Mouse (Mus musculus) ES-E14 (cell line): ENCODE measurements around the gene Olfr1462. TPM values are rescaled to one million over a fixed set of nuclear protein-coding genes. Genes with fewer than 3 reads are reported as not detected.

Experiments
- DNase-seq: peaks from one replicate; pipeline ENCODE4 v3.0.0-alpha.2; 2013; ENCODE audit warnings: low read depth, low spot score
- H3K27ac ChIP-seq: 2 replicates; pipeline ENCODE4 v1.5.1; 2012; ENCODE audit warnings: low read depth, mild to moderate bottlenecking, low read length, moderate library complexity, mixed read lengths; ENCODE audit not compliant: poor library complexity, insufficient read depth, severe bottlenecking
- H3K36me3 ChIP-seq: 2 replicates; pipeline ENCODE4 v1.6.1; 2012; ENCODE audit warnings: mild to moderate bottlenecking, low read length, moderate library complexity, mixed read lengths; ENCODE audit not compliant: control insufficient read depth, poor library complexity, insufficient read depth, severe bottlenecking
- H3K4me1 ChIP-seq, 2 experiments: fragments of 150-350 bp in 1 of 2; sonication (generic) in 1 of 2; 2 replicates each; pipeline ENCODE4 v1.6.1; 2012; ENCODE audit warnings: low read length in 2 of 2, mild to moderate bottlenecking in 1 of 2, mixed read lengths in 1 of 2; ENCODE audit not compliant: control insufficient read depth in 2 of 2, insufficient read depth in 2 of 2, poor library complexity in 1 of 2
- H3K4me3 ChIP-seq, 2 experiments: fragments of 150-350 bp in 1 of 2; sonication (generic) in 1 of 2; 2 replicates each; pipeline ENCODE4 v1.5.1; 2012; ENCODE audit warnings: low read length in 2 of 2, low read depth in 1 of 2, mild to moderate bottlenecking in 1 of 2, mixed read lengths in 1 of 2; ENCODE audit not compliant: insufficient read depth in 1 of 2, poor library complexity in 1 of 2, severe bottlenecking in 1 of 2
- H3K9ac ChIP-seq: 2 replicates; pipeline ENCODE4 v1.6.1; 2012; ENCODE audit warnings: low read depth, mild to moderate bottlenecking, low read length, mixed read lengths; ENCODE audit not compliant: poor library complexity, insufficient read depth, severe bottlenecking
- H3K9me3 ChIP-seq: fragments of 150-350 bp; sonication (generic); 2 replicates; pipeline ENCODE4 v1.6.1; 2012; ENCODE audit warnings: low read depth, mild to moderate bottlenecking, low read length; ENCODE audit not compliant: control insufficient read depth, insufficient read depth
- CHD2 ChIP-seq: IDR thresholded peaks from 2 replicates; pipeline ENCODE4 v1.6.1; 2014; ENCODE audit warnings: mild to moderate bottlenecking, low read depth, low read length, inconsistent platforms
- HCFC1 ChIP-seq: IDR thresholded peaks from 2 replicates; pipeline ENCODE4 v1.6.1; 2012; ENCODE audit warnings: low read length, inconsistent platforms, borderline replicate concordance; ENCODE audit not compliant: insufficient read depth
- MAFK ChIP-seq: IDR thresholded peaks from 2 replicates; pipeline ENCODE4 v1.6.1; 2014; ENCODE audit warnings: mild to moderate bottlenecking, low read depth, low read length, inconsistent platforms; ENCODE audit not compliant: insufficient read depth
- ZC3H11A ChIP-seq: IDR thresholded peaks from 2 replicates; pipeline ENCODE4 v1.6.1; 2012; ENCODE audit warnings: low read depth, mild to moderate bottlenecking, inconsistent platforms, low read length, borderline replicate concordance
- ZNF384 ChIP-seq: IDR thresholded peaks from 2 replicates; pipeline ENCODE4 v1.6.1; 2012; ENCODE audit warnings: low read depth, low read length, inconsistent platforms
- in situ Hi-C, 2 experiments: fragments of 600-800 bp; cut with MboI; formaldehyde crosslinking; loops; one replicate each; pipeline ENCODE4 v1.15.1; 2025; ENCODE audit warnings: low sequenced_read_pairs in 2 of 2, inconsistent platforms in 1 of 2; ENCODE audit not compliant: unreplicated experiment in 2 of 2
- total RNA-seq: library from RNA; depleted of rRNA; stranded (reverse); fragments of 300-350 nt; gene quantifications from 2 replicates; pipeline ENCODE4 v1.2.3, GENCODE M21; 2012; rRNA removed

Olfr1462 gene
- total RNA-seq = not detected in 2 replicates

DNA sequence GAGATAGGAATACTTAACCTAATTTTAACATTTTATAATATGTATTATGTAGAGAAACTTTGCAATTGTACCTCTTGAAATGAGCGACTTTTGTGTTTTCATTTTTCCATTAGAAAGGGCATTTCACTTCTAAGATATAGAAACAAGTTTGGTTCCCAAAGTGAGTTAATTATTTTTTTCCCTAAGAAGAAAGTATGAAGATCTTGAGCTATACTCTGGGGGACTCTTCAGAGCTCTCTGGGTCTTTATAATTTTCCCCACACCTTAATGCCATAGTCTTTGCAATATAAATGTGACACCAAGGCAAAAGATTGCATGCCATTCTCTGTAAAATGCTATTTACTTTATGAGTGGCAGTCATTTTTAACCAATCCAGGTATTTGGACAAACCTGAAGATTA, at the start of gene Olfr1462:
Gene Olfr1462 (plus strand): TSS at position 301 of the 400 bp plus-strand sequence.
- in situ Hi-C loops = no loop called here
- no peak within 1 kb of the TSS for H3K4me3 ChIP-seq
- no peaks in the 10 kb centered on the region for H3K36me3 ChIP-seq
- no peaks in the 10 kb centered on the region for H3K4me1 ChIP-seq
- H3K9me3 ChIP-seq = no peaks in the 10 kb centered on the region
- DNase-seq = no peak
- H3K9ac ChIP-seq = no peak within 1 kb of the TSS
- TF ChIP-seq MAFK (no peak), ZC3H11A (no peak), CHD2 (no peak), ZNF384 (no peak), HCFC1 (no peak)
- H3K27ac ChIP-seq = no peak within 1 kb of the TSS

DNA sequence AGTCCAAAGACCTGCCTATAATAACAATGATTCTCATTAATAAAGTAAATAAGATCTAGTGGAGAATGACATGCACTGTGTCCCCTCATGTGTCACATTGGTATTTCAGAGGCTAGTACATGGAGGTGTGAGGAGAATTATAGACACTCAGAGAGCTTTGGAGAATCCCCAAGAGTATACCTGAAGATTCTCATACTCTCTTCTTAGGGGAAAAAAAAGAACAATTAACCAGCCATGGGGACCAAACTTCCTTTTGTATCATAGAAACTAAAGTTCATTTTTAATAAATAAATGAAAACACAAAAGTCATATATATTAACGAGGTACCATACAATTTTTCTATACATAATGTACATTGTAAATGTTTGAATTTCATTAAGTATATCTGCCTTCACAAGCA, 36.1 kb upstream of the Olfr1462 start, which contains the start of gene Olfr1459:
Gene Olfr1459 (minus strand): TSS at position 101 of the 400 bp plus-strand sequence.
- H3K9ac ChIP-seq = no peak within 1 kb of the TSS
- no peaks in the 10 kb centered on the region for H3K4me1 ChIP-seq
- H3K36me3 ChIP-seq = no peaks in the 10 kb centered on the region
- DNase-seq = no peak
- H3K9me3 ChIP-seq = no peaks in the 10 kb centered on the region
- H3K4me3 ChIP-seq = no peak within 1 kb of the TSS
- in situ Hi-C loops = no loop called here
- no peak within 1 kb of the TSS for H3K27ac ChIP-seq
- TF ChIP-seq CHD2 = no peak
- TF ChIP-seq MAFK = no peak
- no peak for TF ChIP-seq ZNF384
- no peak for TF ChIP-seq HCFC1
- TF ChIP-seq ZC3H11A = no peak

DNA sequence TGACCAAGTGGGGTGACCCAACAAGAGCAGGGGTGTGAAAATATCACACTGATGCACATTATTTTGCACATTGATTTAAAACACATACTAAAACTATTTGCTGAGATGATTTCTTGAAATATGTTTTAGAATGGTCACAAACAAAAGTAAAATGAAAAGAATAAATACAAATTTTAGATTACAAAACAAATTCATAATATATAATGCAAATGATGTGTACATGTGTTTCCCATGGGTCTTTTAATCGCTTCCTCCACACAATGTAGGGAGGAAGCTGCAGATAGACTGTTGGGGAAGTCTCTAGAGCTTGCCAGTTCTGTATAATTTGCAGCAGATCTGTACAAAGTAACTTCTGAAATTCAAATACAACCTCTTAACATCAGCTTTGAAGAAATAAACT, 22.8 kb upstream of the Olfr1462 start, which contains the start of gene Olfr1461:
Gene Olfr1461 (plus strand): TSS at position 301 of the 400 bp plus-strand sequence.
- H3K4me1 ChIP-seq = no peaks in the 10 kb centered on the region
- TF ChIP-seq MAFK (no peak), HCFC1 (no peak), ZC3H11A (no peak), ZNF384 (no peak), CHD2 (no peak)

DNA sequence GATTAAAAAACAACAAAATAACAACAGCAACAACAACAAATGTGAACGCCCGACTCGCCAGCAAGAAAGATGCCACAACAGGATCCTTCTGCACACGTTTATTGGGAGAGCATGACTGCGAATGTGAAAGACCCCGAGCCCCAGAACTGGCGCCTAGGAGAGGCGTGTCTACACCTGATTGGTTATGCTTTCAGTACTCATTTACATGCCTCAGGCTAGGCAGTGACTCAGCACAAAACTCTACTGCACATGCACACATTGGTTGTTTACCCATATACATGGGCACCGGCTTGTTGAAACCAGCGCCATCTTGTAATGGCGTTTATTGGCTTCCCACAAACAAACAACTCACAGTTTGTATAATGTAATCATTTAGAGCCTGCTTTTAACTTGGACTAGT, 36.1 kb downstream of the Olfr1462 start:
- Histone ChIP-seq H3K9ac (no peak overlapping the region), H3K36me3 (no peaks in the 10 kb centered on the region), H3K9me3 (no peaks in the 10 kb centered on the region), H3K4me3 (no peak overlapping the region), H3K27ac (no peak overlapping the region), H3K4me1 (no peaks in the 10 kb centered on the region)
- in situ Hi-C loops = no loop called here
- no peak for DNase-seq
- TF ChIP-seq CHD2 (no peak), ZC3H11A (no peak), MAFK (peak; percentile 58; the same call in 1 of the 2 replicates)

More for the DNA sequence above, 22.8 kb upstream of the Olfr1462 start, which contains the start of gene Olfr1461:
- DNase-seq = no peak
- no peak within 1 kb of the TSS for H3K9ac ChIP-seq
- in situ Hi-C loops = no loop called here
- no peaks in the 10 kb centered on the region for H3K9me3 ChIP-seq
- no peak within 1 kb of the TSS for H3K4me3 ChIP-seq
- no peaks in the 10 kb centered on the region for H3K36me3 ChIP-seq
- no peak within 1 kb of the TSS for H3K27ac ChIP-seq

DNA sequence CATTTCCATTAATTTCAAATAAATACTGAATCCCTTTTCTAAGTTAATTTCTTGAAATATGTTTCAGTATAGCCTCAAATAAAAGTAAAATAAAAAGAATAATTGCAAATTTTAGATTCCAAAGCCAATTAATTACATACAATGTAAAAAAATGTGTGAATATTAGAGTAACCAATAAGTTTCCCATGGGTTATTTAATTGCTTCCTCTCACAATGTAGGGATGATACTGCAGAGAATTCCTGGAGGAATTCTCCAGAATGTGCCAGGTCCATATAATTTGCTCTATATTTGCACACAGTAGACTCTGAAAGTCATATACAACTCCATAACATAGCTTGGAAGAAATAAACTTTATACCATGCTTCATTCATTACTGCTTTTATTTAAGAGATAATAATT, 45.5 kb downstream of the Olfr1462 start, which contains the start of gene Olfr1463:
Gene Olfr1463 (plus strand): TSS at position 301 of the 400 bp plus-strand sequence.
- H3K9ac ChIP-seq = no peak within 1 kb of the TSS
- H3K27ac ChIP-seq = no peak within 1 kb of the TSS
- in situ Hi-C loops = no loop called here
- no peaks in the 10 kb centered on the region for H3K4me1 ChIP-seq
- no peak for TF ChIP-seq ZC3H11A
- no peak for DNase-seq
- H3K9me3 ChIP-seq = no peaks in the 10 kb centered on the region
- no peak within 1 kb of the TSS for H3K4me3 ChIP-seq
- no peaks in the 10 kb centered on the region for H3K36me3 ChIP-seq

Other genes with a start within 250 kb of the Olfr1462 start
- gene Olfr1450, start 235.5 kb upstream of the Olfr1462 start, total RNA-seq = not detected in 2 replicates
- not detected in 2 replicates for gene Olfr1451, start 190.7 kb upstream of the Olfr1462 start, total RNA-seq
- gene Olfr1453, start 157.4 kb upstream of the Olfr1462 start, total RNA-seq = not detected in 2 replicates
- not detected in 2 replicates for gene Olfr1454, start 125.1 kb upstream of the Olfr1462 start, total RNA-seq
- not detected in 2 replicates for gene Olfr1457, start 87.8 kb upstream of the Olfr1462 start, total RNA-seq
- not detected in 2 replicates for gene Olfr1458, start 79.0 kb upstream of the Olfr1462 start, total RNA-seq
- gene Olfr1459, start 36.2 kb upstream of the Olfr1462 start, total RNA-seq = 0.32 and 0.80 TPM in 2 replicates
- gene Olfr1461, start 22.7 kb upstream of the Olfr1462 start, total RNA-seq = not detected in 2 replicates
- gene Olfr1463, start 45.6 kb downstream of the Olfr1462 start, total RNA-seq = not detected in 2 replicates
- gene Olfr1465, start 129.8 kb downstream of the Olfr1462 start, total RNA-seq = not detected in 2 replicates
- not detected in 2 replicates for gene Olfr1466, start 153.1 kb downstream of the Olfr1462 start, total RNA-seq
- gene Olfr1467, start 176.5 kb downstream of the Olfr1462 start, total RNA-seq = not detected in 2 replicates
- gene Olfr1469, start 222.1 kb downstream of the Olfr1462 start, total RNA-seq = not detected in 2 replicates